Mouse (Mus musculus) erythroblast, embryonic 14.5 days (primary cell): Measurements from ENCODE around the gene Hoxc10. TPM values are rescaled to one million over a fixed set of nuclear protein-coding genes. Genes with fewer than 3 reads are reported as not detected.

Source experiments
- H3K27me3 ChIP-seq: 2 replicates; pipeline ENCODE4 v1.6.1; 2012; ENCODE audit warnings: inconsistent platforms; ENCODE audit not compliant: control insufficient read depth
- H3K36me3 ChIP-seq: 2 replicates; pipeline ENCODE4 v1.6.1; 2012; ENCODE audit warnings: mild to moderate bottlenecking, inconsistent platforms; ENCODE audit not compliant: control insufficient read depth
- H3K4me1 ChIP-seq: 2 replicates; pipeline ENCODE4 v1.6.1; 2012; ENCODE audit warnings: inconsistent platforms; ENCODE audit not compliant: control insufficient read depth
- H3K4me3 ChIP-seq: replicated peaks from 2 replicates; pipeline ENCODE3; 2012; ENCODE audit warnings: moderate library complexity, mild to moderate bottlenecking, inconsistent platforms
- H3K9me3 ChIP-seq: 2 replicates; pipeline ENCODE4 v1.6.1; 2012; ENCODE audit warnings: low read length, inconsistent platforms, mixed read lengths; ENCODE audit not compliant: control insufficient read depth
- GATA1 ChIP-seq: IDR thresholded peaks from 2 replicates; pipeline ENCODE4 v1.6.1; 2012; ENCODE audit warnings: low read length, inconsistent platforms, mixed read lengths
- TAL1 ChIP-seq: IDR thresholded peaks from 3 replicates; pipeline ENCODE4 v1.6.1; 2012; ENCODE audit warnings: low read length, inconsistent platforms, mixed read lengths
- polyA plus RNA-seq: library from polyadenylated mRNA; stranded (reverse); fragments of >175 nt; gene quantifications from 2 replicates; pipeline ENCODE4 v1.2.3, GENCODE M21; 2012

Hoxc10 gene
- polyA plus RNA-seq, 1 experiment, result not detected

- Histone ChIP-seq H3K36me3 (no peaks in the 10 kb centered on the region), H3K4me3 (no peak overlapping the region), H3K27me3 (peaks cover 100% of the 10 kb centered on the region)
These were observed 25.2 kb downstream of the Hoxc10 start for GRCm38 (mm10) chr15:102991782-102992181.

GRCm38 (mm10) chr15:102992206-102992605, 25.6 kb downstream of the Hoxc10 start:
- Histone ChIP-seq H3K4me1 (no peaks in the 10 kb centered on the region), H3K27me3 (peaks cover 100% of the 10 kb centered on the region), H3K4me3 (no peak overlapping the region), H3K9me3 (no peaks in the 10 kb centered on the region), H3K36me3 (no peaks in the 10 kb centered on the region)
- TF ChIP-seq TAL1 (no peak), GATA1 (no peak)

More at GRCm38 (mm10) chr15:102991782-102992181, 25.2 kb downstream of the Hoxc10 start:
- Histone ChIP-seq H3K4me1 (no peaks in the 10 kb centered on the region), H3K9me3 (no peaks in the 10 kb centered on the region)
- TF ChIP-seq GATA1 (no peak), TAL1 (no peak)

- H3K4me3 ChIP-seq, result no peak overlapping the region
- TF ChIP-seq TAL1 (no peak), GATA1 (no peak)
- no peaks in the 10 kb centered on the region for H3K9me3 ChIP-seq
- no peaks in the 10 kb centered on the region for H3K4me1 ChIP-seq
- H3K27me3 ChIP-seq, result peaks cover 100% of the 10 kb centered on the region
- no peaks in the 10 kb centered on the region for H3K36me3 ChIP-seq
These were observed 26.3 kb downstream of the Hoxc10 start for GRCm38 (mm10) chr15:102992863-102993262.

- H3K27me3 ChIP-seq, result peaks cover 100% of the 10 kb centered on the region
- no peaks in the 10 kb centered on the region for H3K9me3 ChIP-seq
- no peaks in the 10 kb centered on the region for H3K36me3 ChIP-seq
- no peak overlapping the region for H3K4me3 ChIP-seq
- TF ChIP-seq GATA1 (no peak), TAL1 (no peak)
- H3K4me1 ChIP-seq, result no peaks in the 10 kb centered on the region
These were observed 30.0 kb downstream of the Hoxc10 start for GRCm38 (mm10) chr15:102996548-102996947.

- no peaks in the 10 kb centered on the region for H3K9me3 ChIP-seq
- no peak overlapping the region for H3K4me3 ChIP-seq
- no peaks in the 10 kb centered on the region for H3K36me3 ChIP-seq
- no peak for TF ChIP-seq TAL1
- TF ChIP-seq GATA1, result no peak
- no peaks in the 10 kb centered on the region for H3K4me1 ChIP-seq
- H3K27me3 ChIP-seq, result peaks cover 100% of the 10 kb centered on the region
These were observed 30.8 kb downstream of the Hoxc10 start for GRCm38 (mm10) chr15:102997431-102997830.

GRCm38 (mm10) chr15:102997939-102998355, 31.4 kb downstream of the Hoxc10 start, which contains the start of gene Hoxc6:
Gene Hoxc6, plus strand, starts transcription at chr15:102998257.
- no peaks in the 10 kb centered on the region for H3K4me1 ChIP-seq
- no peaks in the 10 kb centered on the region for H3K9me3 ChIP-seq
- peaks cover 100% of the 10 kb centered on the region for H3K27me3 ChIP-seq

GRCm38 (mm10) chr15:102998608-102999182, 32.1 kb downstream of the Hoxc10 start:
- peaks cover 100% of the 10 kb centered on the region for H3K27me3 ChIP-seq

More at GRCm38 (mm10) chr15:102997939-102998355, 31.4 kb downstream of the Hoxc10 start, which contains the start of gene Hoxc6:
- H3K36me3 ChIP-seq, result no peaks in the 10 kb centered on the region
- no peak within 1 kb of the TSS for H3K4me3 ChIP-seq
- TF ChIP-seq GATA1 (no peak), TAL1 (no peak)

GRCm38 (mm10) chr15:102999183-102999831, 32.7 kb downstream of the Hoxc10 start:
- no peaks in the 10 kb centered on the region for H3K36me3 ChIP-seq
- peak overlapping the region; percentile 26 for H3K4me3 ChIP-seq
- H3K27me3 ChIP-seq, result peaks cover 100% of the 10 kb centered on the region
- TF ChIP-seq TAL1 (no peak), GATA1 (no peak)
- no peaks in the 10 kb centered on the region for H3K9me3 ChIP-seq
- H3K4me1 ChIP-seq, result no peaks in the 10 kb centered on the region

More at GRCm38 (mm10) chr15:102998608-102999182, 32.1 kb downstream of the Hoxc10 start:
- Histone ChIP-seq H3K4me1 (no peaks in the 10 kb centered on the region), H3K36me3 (no peaks in the 10 kb centered on the region), H3K4me3 (no peak overlapping the region), H3K9me3 (no peaks in the 10 kb centered on the region)
- no peak for TF ChIP-seq GATA1
- TF ChIP-seq TAL1, result no peak

- Histone ChIP-seq H3K9me3 (no peaks in the 10 kb centered on the region), H3K4me1 (no peaks in the 10 kb centered on the region), H3K27me3 (peaks cover 100% of the 10 kb centered on the region), H3K36me3 (no peaks in the 10 kb centered on the region), H3K4me3 (no peak overlapping the region)
- TF ChIP-seq TAL1 (no peak), GATA1 (no peak)
These were observed 33.4 kb downstream of the Hoxc10 start for GRCm38 (mm10) chr15:102999955-103000354.
